Mouse (Mus musculus) kidney, adult 9 months (tissue): ENCODE measurements around the gene Klra6.
"Not testable (repeated sequence)": the region's sequence is repeated elsewhere in the genome, so short reads cannot be mapped to it uniquely, and the experiment has no call there.

Experiments
- DNase-seq: peaks from one replicate; pipeline ENCODE4 v3.0.0; 2022

Gene Klra6

DNA sequence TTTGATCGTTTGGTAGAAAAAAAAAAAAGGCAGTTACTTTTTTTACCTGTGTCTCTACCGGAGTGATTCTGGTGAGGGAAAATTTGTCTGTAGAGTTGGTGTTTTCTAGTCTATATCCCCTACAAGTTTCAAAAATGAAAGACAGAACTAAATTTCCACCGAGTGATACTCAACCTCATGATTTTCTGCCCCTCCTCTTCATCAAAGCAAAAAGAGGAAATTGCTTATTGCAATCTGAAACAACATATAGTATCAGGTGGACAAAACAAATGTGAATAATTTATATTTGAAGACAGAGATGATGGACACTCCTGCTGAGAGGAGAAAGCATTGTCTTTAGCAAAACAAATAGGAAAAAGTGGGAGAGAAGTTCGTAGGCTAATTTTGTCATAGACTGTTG is at the start of gene Klra6:
Gene Klra6, minus strand, starts transcription at position 101 of the 400 bp plus-strand sequence.
- DNase-seq, result no peak

- DNase-seq, result not testable (repeated sequence)
Observed at GRCm38 (mm10) chr6:130067171-130067570, 40.4 kb upstream of the Klra6 start, which contains the start of gene Klra4. Gene Klra4 (minus strand): TSS chr6:130067271.

DNA sequence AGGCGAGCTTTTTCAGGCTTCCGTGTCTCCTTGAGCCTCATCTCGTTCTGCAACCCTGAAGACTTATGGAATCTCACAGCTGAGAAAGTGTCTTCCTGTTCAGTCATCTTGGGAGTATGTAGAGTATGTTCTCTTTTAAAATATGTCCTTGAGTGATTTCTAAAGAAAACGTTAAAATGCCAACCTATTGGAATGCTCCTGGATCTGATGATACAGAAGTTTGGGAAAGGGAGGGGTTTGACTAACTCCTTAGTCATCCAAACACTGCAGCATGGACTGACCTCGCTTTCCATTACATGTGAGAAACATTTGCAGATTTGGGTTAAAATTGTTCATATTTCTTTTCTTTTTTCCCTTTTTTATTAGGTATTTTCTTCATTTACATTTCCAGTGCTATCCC is 38.4 kb upstream of the Klra6 start:
- no peak for DNase-seq

GRCm38 (mm10) chr6:130035146-130035545 is 8.4 kb upstream of the Klra6 start:
- DNase-seq, result not testable (repeated sequence)

DNA sequence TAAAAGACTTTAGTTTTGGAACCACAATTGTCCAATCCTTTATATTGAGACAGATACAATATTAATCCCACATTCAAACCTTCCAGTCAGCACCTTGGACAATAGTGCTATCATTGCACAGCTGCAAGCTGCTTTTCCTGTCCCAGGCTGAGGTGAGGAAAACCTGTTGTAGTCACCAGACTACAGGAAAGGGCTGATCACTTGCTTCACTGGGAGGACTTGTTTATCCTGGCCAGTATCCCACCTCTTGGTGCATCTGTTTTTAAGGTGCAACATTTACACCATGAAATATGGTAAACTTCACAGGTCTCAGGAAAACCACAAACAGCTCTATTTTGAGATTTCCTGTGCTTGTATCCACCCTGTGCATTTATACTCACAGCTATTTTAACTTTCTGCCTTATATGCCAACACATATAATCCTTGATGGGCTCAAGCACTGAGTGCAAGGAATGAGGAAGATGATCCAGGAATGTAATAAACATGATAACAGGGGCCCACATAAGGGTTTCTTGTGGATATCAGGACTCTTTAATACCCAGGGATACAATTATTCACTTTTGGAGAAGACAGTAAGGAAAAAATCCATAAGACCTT is 4.8 kb upstream of the Klra6 start:
- not testable (repeated sequence) for DNase-seq
